ENCODE assay signal across 11 mouse cellular contexts in the genomic region with DNA sequence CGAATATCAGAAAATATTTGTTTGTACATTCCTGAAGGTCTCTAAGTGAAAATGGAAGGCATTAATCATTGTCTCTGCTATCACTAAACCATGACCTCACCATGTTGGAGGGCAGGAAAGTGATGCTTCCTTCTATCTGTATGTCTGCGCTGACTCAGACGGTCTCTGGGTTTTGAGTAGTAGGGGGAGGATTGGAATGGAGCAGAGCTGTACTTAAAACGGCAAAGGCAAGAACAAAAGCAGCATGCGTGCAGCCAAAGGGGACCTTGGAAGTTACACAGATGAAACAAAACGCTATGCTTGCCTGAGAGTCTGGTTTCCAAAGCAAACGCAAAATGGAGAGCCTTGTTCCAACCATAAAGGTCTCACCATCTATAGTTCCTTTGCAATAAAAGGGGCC. TPM values are rescaled to one million over a fixed set of nuclear protein-coding genes. Genes with fewer than 3 reads are reported as not detected.
DNase-seq lines count a peak whose midpoint lies in the region; ATAC-seq lines count a peak whose summit lies in the region.
"Had no signal": no experiment of that assay in that cellular context is flagged by ENCODE, and none has a peak within 500 bp of the region (broad histone marks: within the 10 kb centered on the region; RNA-seq: fewer than 3 reads in every experiment).

No protein-coding gene starts in this region.

- DNase-seq in heart, adult 8-10 months (ENCODE audit: low spot score) = no peak
- peak; percentile 44 for DNase-seq in 3T3-L1 (ENCODE audit: low read depth, low spot score)
- no peak for DNase-seq in embryonic facial prominence, embryonic 14.5 days (ENCODE audit: low spot score)
- no peak for DNase-seq in frontal cortex, postnatal 10 days (ENCODE audit: low spot score in 2 of 2)
- DNase-seq in spleen, postnatal 4 days (ENCODE audit: low spot score in 2 of 2) = no peak
- DNase-seq in urinary bladder, postnatal 36 days (ENCODE audit: low spot score in 2 of 2) = no peak
- DNase-seq: cerebellum, postnatal 36 days; kidney, adult 18-20 months had no signal

- no peaks in the 10 kb centered on the region for H3K9me3 ChIP-seq in heart, embryonic 11.5 days (replicated peaks; ENCODE audit: control insufficient read depth, low read length)
- no peaks in the 10 kb centered on the region for H3K9me3 ChIP-seq in embryonic facial prominence, embryonic 14.5 days (ENCODE audit: control insufficient read depth, low read length)
- H3K9me3 ChIP-seq in intestine, embryonic 16.5 days (ENCODE audit: control insufficient read depth, low read length) = no peaks in the 10 kb centered on the region; the same call in 1 of the 2 replicates
- H3K9me3 ChIP-seq: limb, embryonic 13.5 days had no signal

- H3K27ac ChIP-seq in heart, embryonic 11.5 days (ENCODE audit: low read depth, low read length) = 0 out of 2 replicates have a peak overlapping the region, but pooled peaks have one; percentile 17
- peak overlapping the region; percentile 16; the same call in 1 of the 2 replicates for H3K27ac ChIP-seq in embryonic facial prominence, embryonic 14.5 days (replicated peaks; ENCODE audit: low read depth, low read length)
- H3K27ac ChIP-seq in intestine, embryonic 16.5 days (ENCODE audit: low read length) = peak overlapping the region; percentile 54
- H3K27ac ChIP-seq: limb, embryonic 13.5 days had no signal

- H3K27me3 ChIP-seq in heart, embryonic 11.5 days (ENCODE audit: control insufficient read depth, insufficient read depth, low read length) = no peaks in the 10 kb centered on the region
- no peaks in the 10 kb centered on the region for H3K27me3 ChIP-seq in embryonic facial prominence, embryonic 14.5 days (replicated peaks; ENCODE audit: control insufficient read depth, insufficient read depth, low read length)
- no peaks in the 10 kb centered on the region for H3K27me3 ChIP-seq in intestine, embryonic 16.5 days (replicated peaks; ENCODE audit: control insufficient read depth, insufficient read depth, low read length)
- H3K27me3 ChIP-seq: limb, embryonic 13.5 days had no signal

- WGBS in heart, embryonic 11.5 days (ENCODE audit: insufficient replicate concordance) = 34% methylated on average over 7 of the region's 7 CpGs
- WGBS in embryonic facial prominence, embryonic 14.5 days = 32% methylated on average over 7 of the region's 7 CpGs
- 23% methylated on average over 7 of the region's 7 CpGs for WGBS in intestine, embryonic 16.5 days

- ATAC-seq in heart, embryonic 11.5 days (replicated peaks; ENCODE audit: insufficient number of reproducible peaks, low FRiP score, low TSS enrichment) = no peak
- no peak for ATAC-seq in embryonic facial prominence, embryonic 14.5 days (ENCODE audit: low read depth)
- no peak for ATAC-seq in intestine, embryonic 16.5 days

- H3K4me3 ChIP-seq in heart, embryonic 11.5 days (ENCODE audit: low read depth, low read length) = no peak overlapping the region
- no peak overlapping the region for H3K4me3 ChIP-seq in embryonic facial prominence, embryonic 14.5 days (ENCODE audit: low read depth, low read length)
- H3K4me3 ChIP-seq in intestine, embryonic 16.5 days (ENCODE audit: low read length) = no peak overlapping the region
- H3K4me3 ChIP-seq: limb, embryonic 13.5 days had no signal

- H3K4me1 ChIP-seq in heart, embryonic 11.5 days (ENCODE audit: control insufficient read depth, insufficient read depth, low read length) = peaks cover 21% of the 10 kb centered on the region
- H3K4me1 ChIP-seq in embryonic facial prominence, embryonic 14.5 days (ENCODE audit: control insufficient read depth, insufficient read depth, low read length) = peaks cover 7% of the 10 kb centered on the region
- H3K4me1 ChIP-seq in intestine, embryonic 16.5 days (ENCODE audit: control insufficient read depth, insufficient read depth, low read length) = peaks cover 19% of the 10 kb centered on the region

- H3K36me3 ChIP-seq in heart, embryonic 11.5 days (ENCODE audit: control insufficient read depth, insufficient read depth, low read length) = no peaks in the 10 kb centered on the region
- peaks cover 4% of the 10 kb centered on the region; the same call in 1 of the 2 replicates for H3K36me3 ChIP-seq in embryonic facial prominence, embryonic 14.5 days (ENCODE audit: control insufficient read depth, insufficient read depth, low read length)
- no peaks in the 10 kb centered on the region for H3K36me3 ChIP-seq in intestine, embryonic 16.5 days (ENCODE audit: control insufficient read depth, insufficient read depth, low read length)

- H3K4me2 ChIP-seq in heart, embryonic 11.5 days = no peak overlapping the region
- no peak overlapping the region for H3K4me2 ChIP-seq in embryonic facial prominence, embryonic 14.5 days (ENCODE audit: low read depth, low read length)
- no peak overlapping the region for H3K4me2 ChIP-seq in intestine, embryonic 16.5 days (ENCODE audit: low read depth, low read length)
- H3K4me2 ChIP-seq: limb, embryonic 13.5 days had no signal

- no peak overlapping the region for H3K9ac ChIP-seq in heart, embryonic 11.5 days (ENCODE audit: low read depth, low read length)
- no peak overlapping the region for H3K9ac ChIP-seq in embryonic facial prominence, embryonic 14.5 days (ENCODE audit: low read depth, low read length)
- H3K9ac ChIP-seq in intestine, embryonic 16.5 days (ENCODE audit: low read depth, low read length) = no peak overlapping the region
- H3K9ac ChIP-seq: limb, embryonic 13.5 days had no signal

RNA-seq across cellular contexts. Expression of a gene that starts 41.7 kb away (rescaled TPM):
- polyA plus RNA-seq in heart, embryonic 11.5 days (2014; fragmentation: Nextera tagmentation; extraction: Ambion mirVana) = 11.6 and 12.9 TPM in 2 replicates
- total RNA-seq in heart, adult 8-10 months (2022) = 1 to 10 TPM; 5.3 to 7.3 (median 6.0) TPM
- 12.5 and 12.9 TPM in 2 replicates for polyA plus RNA-seq in embryonic facial prominence, embryonic 14.5 days (2014; fragmentation: Nextera tagmentation; extraction: Ambion mirVana)
- polyA plus RNA-seq in intestine, embryonic 16.5 days (2015; fragmentation: Nextera tagmentation; extraction: Ambion mirVana) = 28.0 and 33.4 TPM in 2 replicates
